Mouse (Mus musculus): ENCODE data around the gene Nudt19.
"Not testable (repeated sequence)": the region's sequence is repeated elsewhere in the genome, so short reads cannot be mapped to it uniquely, and the experiment has no call there.

Gene Nudt19

GRCm38 (mm10) chr7:35584068-35584785 is 28.1 kb upstream of the Nudt19 start:
- CTCF ChIA-PET = interaction anchor here (0.6 to 4.5 kb wide), 12 partner anchors 7 to 319 kb away, joined by 3 to 16 read pairs (median 4); no protein-coding TSS in a partner anchor
- POLR2A ChIA-PET = interaction anchor here in 3 of 4 experiments (0.6 to 7.7 kb wide), 32 partner anchors 9 to 996 kb away, joined by 3 to 54 read pairs (median 6); partner anchors contain the start of genes Nudt19 (in 3 of the 3), Cep89 (in 1 of the 3), Faap24 (in 1 of the 3) and Rhpn2 (in 1 of the 3)

DNA sequence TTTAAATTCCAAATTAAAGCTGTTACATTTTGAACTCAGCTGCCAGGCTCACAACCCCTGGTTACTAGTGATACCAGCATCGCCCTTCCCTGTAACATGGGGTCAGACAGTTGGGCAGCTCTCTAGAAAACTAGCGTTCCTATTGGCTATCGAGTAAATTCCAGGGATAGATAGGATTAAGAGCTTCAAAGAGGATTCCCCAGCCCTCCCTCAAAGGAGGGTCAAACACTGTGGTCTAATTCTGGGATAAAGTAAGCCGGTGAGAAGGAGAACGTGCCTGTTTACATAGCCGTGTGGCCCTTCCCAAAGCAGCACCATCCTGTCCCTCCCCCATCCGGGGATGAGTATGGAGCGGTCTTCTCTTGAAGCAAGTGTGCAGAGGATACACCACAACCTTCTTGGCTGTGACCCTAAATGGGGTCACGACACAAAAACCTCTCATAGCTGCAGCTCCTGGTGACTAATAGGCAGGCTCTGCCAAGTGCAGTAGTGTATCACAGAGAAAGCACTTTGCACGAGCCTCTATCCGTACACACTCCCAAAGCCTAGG is 27.4 kb upstream of the Nudt19 start:
- ChIA-PET POLR2A (interaction anchor here in 2 of 4 experiments (0.6 to 7.7 kb wide), 15 partner anchors 9 to 249 kb away, joined by 3 to 54 read pairs (median 4); partner anchors contain the start of gene Nudt19 (in 2 of the 2)), CTCF (interaction anchor here (0.6 to 4.5 kb wide), 13 partner anchors 8 to 319 kb away, joined by 3 to 12 read pairs (median 4); partner anchors contain the start of genes Nudt19 (in 1 of the 4) and Rhpn2 (in 1 of the 4))

DNA sequence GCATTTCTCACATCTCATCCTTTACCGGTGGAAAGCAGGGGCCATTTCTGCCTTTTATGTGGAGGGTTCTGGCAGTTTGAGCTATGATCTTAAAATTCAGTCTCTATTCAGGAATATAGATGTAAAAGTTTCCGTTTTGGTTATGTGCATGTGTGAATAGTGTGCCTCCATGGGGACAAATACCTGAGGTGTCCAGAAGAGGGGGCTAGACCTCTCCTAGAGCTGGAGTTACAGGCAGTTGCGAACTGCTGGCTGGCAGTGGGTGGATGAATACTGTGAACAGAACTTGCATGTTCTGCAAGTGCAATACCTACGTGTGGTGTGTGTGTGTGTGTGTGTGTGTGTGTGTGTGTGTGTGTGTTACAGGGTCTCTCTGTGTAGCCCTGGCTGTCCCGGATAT is 26.6 kb upstream of the Nudt19 start:
- ChIA-PET CTCF (interaction anchor here (0.5 to 2.0 kb wide), 25 partner anchors 9 to 1170 kb away, joined by 3 to 10 read pairs (median 4); partner anchors contain the start of genes Nudt19 (in 1 of the 4), Rhpn2 (in 1 of the 4) and Tdrd12 (in 1 of the 4)), POLR2A (interaction anchor here in 3 of 4 experiments (0.6 to 7.7 kb wide), 15 partner anchors 8 to 437 kb away, joined by 3 to 54 read pairs (median 4); partner anchors contain the start of gene Nudt19 (in 2 of the 3))

DNA sequence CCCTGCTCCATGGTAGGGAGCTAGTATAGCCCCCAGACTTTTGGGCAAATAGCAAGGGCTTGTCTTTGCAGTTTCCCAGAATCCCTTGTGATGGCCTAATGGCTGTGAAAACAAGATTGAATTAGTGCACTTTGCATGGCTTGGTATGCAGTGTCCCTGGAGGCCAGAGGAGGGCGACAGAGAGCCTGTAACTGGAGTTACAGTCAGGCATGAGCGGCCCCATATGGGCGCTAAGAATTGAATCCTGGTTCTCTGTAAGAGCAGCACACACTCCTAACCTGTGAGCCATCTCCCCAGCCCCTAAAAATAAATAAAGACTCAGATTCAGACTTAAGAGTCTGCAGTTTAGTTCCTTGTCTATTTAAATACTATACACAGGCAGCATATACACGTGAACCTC is 23.7 kb upstream of the Nudt19 start:
- POLR2A ChIA-PET = interaction anchor here in 3 of 4 experiments (0.6 to 0.9 kb wide), 4 partner anchors 11 to 489 kb away, joined by 3 to 4 read pairs (median 3); no protein-coding TSS in a partner anchor
- CTCF ChIA-PET = interaction anchor here (0.6 to 1.8 kb wide), 15 partner anchors 11 to 197 kb away, joined by 3 to 5 read pairs (median 3); partner anchors contain the start of genes Cep89 (in 1 of the 4) and Faap24 (in 1 of the 4)

GRCm38 (mm10) chr7:35570883-35571282 is 14.8 kb upstream of the Nudt19 start:
- ChIA-PET CTCF (interaction anchor here in 1 of 4 experiments (0.6 kb wide), 1 partner anchor 1853 kb away, joined by 3 read pairs; no protein-coding TSS in a partner anchor), POLR2A (interaction anchor here in 1 of 4 experiments (1.3 kb wide), 1 partner anchor 13 kb away, joined by 3 read pairs; no protein-coding TSS in a partner anchor)

DNA sequence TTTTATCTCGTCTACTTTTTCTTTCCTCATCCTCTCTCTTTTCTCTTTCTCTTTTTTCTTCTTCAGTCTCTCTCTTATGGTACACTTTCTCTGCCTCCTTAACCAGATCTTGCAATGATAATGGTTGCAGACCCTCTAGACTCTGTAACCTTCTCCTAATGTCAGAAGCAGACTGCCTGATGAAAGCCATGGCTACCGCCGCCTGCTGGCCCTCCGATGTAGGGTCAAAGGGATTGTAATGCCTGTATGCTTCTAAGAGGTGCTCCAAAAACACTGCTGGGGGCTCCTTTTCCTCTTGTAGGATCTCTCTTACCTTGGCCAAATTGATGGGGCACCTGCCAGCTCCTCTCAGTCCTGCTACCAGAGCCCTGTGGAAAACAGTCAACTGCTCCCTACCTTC is 13.6 kb upstream of the Nudt19 start:
- POLR2A ChIA-PET = not testable (repeated sequence)
- CTCF ChIA-PET = interaction anchor here in 1 of 4 experiments (0.6 to 0.7 kb wide), 2 partner anchors 89 to 310 kb away, joined by 6 to 10 read pairs; no protein-coding TSS in a partner anchor

DNA sequence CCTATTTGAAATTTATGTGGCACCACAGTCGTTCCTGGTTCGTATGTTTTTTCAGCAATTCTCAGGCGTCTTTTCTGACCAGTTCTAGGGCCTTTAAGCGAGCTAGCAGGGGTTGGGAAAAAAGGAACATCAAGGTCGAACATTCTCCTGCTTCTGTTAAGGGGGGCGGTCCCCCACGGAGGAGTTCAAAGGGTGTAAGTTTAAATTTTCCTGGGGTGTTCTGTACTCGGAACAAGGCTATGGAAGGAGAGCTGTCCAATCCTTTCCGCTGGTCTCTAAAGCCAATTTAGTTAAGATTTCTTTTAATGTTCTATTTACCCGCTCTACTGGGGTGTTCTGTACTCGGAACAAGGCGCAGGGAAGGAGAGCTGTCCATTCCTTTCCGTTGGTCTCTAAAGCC is 9.9 kb upstream of the Nudt19 start:
- ChIA-PET CTCF (interaction anchor here in 2 of 4 experiments (0.6 to 1.2 kb wide), 2 partner anchors 16 to 307 kb away, joined by 3 to 6 read pairs; no protein-coding TSS in a partner anchor), POLR2A (interaction anchor here in 1 of 4 experiments (1.1 kb wide), 1 partner anchor 10 kb away, joined by 3 read pairs; no protein-coding TSS in a partner anchor)

DNA sequence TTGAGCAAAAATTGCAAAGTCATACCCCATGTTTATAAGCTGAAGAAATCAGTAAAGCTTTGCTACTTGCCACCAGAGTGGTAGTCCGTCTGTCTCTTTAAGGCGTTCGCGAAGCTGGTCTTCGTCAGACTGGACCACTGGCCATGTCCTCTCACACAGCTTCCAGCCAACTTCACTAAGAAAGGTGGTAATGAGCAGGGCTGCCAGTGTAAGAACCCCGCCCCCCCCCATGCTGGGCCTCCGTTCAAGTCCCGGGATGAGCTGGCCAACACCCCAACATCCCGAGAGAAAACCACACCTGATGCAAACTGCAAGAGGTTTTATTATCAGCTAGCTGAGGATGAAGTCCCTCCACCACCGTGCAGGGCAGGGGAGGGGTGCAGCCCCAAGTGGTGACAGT is 8.8 kb upstream of the Nudt19 start:
- ChIA-PET CTCF (interaction anchor here in 2 of 4 experiments (0.7 to 1.0 kb wide), 2 partner anchors 17 to 69 kb away, joined by 3 read pairs; no protein-coding TSS in a partner anchor), POLR2A (interaction anchor here in 1 of 4 experiments (0.8 kb wide), 1 partner anchor 11 kb away, joined by 4 read pairs; no protein-coding TSS in a partner anchor)

GRCm38 (mm10) chr7:35564067-35564865 is 8.2 kb upstream of the Nudt19 start:
- ChIA-PET POLR2A (interaction anchor here in 2 of 4 experiments (0.8 to 1.7 kb wide), 2 partner anchors 11 to 22 kb away, joined by 4 to 5 read pairs; partner anchors contain the start of genes Ankrd27 (in 1 of the 2) and Rgs9bp (in 1 of the 2)), CTCF (interaction anchor here in 1 of 4 experiments (1.0 kb wide), 1 partner anchor 17 kb away, joined by 3 read pairs; no protein-coding TSS in a partner anchor)

DNA sequence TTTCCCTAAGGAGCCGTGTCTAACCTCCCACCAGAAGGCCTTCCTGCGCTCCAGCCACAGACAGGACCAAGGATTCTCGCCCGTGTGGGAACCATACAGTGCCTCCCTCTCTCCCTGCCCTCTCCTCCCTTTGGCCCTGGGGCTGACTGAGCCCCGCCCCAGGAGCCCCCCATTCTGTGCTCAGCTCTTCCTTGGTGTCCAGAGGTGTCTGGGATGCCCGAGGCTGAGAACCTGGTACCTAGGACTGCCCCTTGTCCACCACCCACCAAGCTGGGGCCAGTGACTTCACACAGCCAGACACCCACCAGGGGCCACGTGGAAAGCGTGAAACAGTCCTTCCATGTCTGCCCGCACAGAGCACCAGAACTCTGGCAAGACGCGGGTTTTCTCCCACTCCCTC is 7.0 kb upstream of the Nudt19 start:
- CTCF ChIA-PET = no interaction called here
- POLR2A ChIA-PET = interaction anchor here in 1 of 4 experiments (0.6 to 1.7 kb wide), 3 partner anchors 21 to 134 kb away, joined by 3 to 5 read pairs (median 3); partner anchors contain the start of genes Ankrd27 and Rgs9bp

DNA sequence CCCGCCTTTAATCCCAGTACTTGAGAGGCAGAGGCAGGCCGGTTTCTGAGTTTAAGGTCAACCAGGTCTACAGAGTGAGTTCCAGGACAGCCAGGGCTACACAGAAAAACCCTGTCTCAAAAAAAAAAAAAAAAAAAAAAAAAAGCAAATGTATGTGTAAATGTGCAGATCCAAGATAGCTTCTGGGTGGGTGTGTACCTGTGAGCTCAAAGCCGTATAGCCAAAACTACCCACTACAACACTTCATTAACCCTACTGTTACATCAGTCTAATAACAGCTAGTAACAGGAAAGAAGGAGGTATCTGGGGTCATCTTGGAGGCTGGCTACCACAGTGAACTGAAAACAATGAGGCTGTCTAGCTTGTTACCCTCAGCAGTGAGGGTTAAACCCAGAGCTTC is 3.7 kb upstream of the Nudt19 start:
- POLR2A ChIA-PET = interaction anchor here in 2 of 4 experiments (0.6 to 0.8 kb wide), 3 partner anchors 14 to 89 kb away, joined by 3 to 4 read pairs (median 4); no protein-coding TSS in a partner anchor

DNA sequence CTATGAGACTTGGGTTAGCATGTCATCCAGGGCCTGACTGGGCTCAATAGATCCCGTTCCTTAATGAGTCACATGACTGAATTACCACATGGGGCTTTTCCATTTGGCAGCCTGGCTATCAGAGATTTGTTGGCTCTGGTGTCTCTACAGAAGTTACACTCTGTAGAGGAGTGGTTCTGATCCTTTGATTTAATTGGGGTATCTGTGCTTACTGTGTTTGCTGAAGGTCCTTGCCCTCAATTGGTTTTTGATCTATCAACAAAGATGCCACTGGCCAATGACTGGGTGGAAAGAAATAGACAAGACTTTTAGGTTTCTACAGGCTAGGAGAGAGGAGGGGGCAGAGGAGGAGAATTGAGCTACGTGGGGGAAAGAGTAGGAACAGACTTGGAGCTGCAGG is 2.6 kb upstream of the Nudt19 start:
- ChIA-PET CTCF (interaction anchor here in 1 of 4 experiments (0.9 to 1.5 kb wide), 2 partner anchors 13 to 22 kb away, joined by 3 to 4 read pairs; no protein-coding TSS in a partner anchor), POLR2A (interaction anchor here in 1 of 4 experiments (1.0 kb wide), 1 partner anchor 27 kb away, joined by 4 read pairs; the partner anchor contains the start of genes Ankrd27 and Rgs9bp)

More for the DNA sequence above, 3.7 kb upstream of the Nudt19 start:
- CTCF ChIA-PET = interaction anchor here in 1 of 4 experiments (0.6 kb wide), 2 partner anchors 770 to 1361 kb away, joined by 7 to 11 read pairs; no protein-coding TSS in a partner anchor

GRCm38 (mm10) chr7:35557577-35557976 is 1.5 kb upstream of the Nudt19 start:
- CTCF ChIA-PET = no interaction called here
- POLR2A ChIA-PET = interaction anchor here in 2 of 4 experiments (0.8 to 7.8 kb wide), 3 partner anchors 11 to 28 kb away, joined by 3 to 54 read pairs (median 3); partner anchors contain the start of genes Ankrd27 (in 2 of the 2) and Rgs9bp (in 2 of the 2)

- ChIA-PET POLR2A (interaction anchor here in 2 of 4 experiments (0.7 to 7.8 kb wide), 6 partner anchors 11 to 49 kb away, joined by 3 to 54 read pairs (median 4); partner anchors contain the start of genes Ankrd27 (in 2 of the 2) and Rgs9bp (in 2 of the 2)), CTCF (no interaction called here)
These were observed 801 bp upstream of the Nudt19 start for GRCm38 (mm10) chr7:35556905-35557304.

DNA sequence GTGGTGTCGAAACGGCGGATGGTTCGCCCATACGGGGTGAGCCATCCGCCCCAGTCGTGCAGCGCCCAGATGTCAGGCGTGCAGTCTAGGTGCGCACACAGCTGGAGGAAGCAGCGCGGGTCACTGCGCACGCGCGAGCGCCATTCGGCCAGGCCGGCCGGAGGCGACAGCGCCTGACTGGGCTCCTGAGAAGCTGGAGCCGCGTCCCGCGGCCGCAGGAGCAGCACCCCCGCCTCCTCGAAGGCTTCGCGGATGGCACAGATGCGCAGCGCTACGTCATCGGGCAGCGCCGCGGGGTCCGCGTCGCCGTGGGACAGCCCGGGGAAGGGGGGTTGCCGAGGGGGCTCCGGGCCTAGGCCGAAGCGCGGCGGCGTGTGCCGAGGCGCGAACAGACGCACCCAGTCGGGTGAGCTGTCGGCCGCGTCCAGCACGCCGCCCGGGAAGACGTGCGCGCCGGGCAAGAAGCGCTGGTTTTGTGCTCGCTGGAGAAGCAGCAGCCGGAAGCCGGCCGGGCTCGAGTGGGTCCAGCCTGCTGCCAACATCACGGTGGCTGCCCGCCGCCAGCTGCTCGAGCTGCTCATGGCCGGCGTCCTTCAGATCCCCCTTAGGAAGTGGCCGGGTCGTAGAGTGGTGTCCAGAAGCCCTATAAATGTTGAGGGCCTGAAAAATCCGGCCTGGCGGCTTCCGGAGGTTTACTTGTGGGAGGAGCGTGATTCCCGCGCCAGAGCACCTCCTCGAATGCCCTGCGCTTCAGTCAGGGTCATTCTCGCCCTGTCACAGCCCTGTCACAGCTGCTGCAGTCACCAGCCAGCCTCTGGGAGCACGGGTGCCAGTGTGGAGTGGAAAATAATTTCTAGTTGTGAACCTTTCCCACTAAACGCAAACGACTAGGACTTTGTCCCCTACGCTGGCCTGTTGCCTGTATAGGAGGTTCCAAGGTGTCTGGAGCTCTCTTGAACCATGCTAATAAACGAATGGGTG is 590 bp downstream of the Nudt19 start:
- CTCF ChIA-PET = interaction anchor here in 3 of 4 experiments (0.5 to 3.2 kb wide), 8 partner anchors 10 to 954 kb away, joined by 3 to 16 read pairs (median 4); partner anchors contain the start of gene Rgs9bp (in 1 of the 3)
- POLR2A ChIA-PET = interaction anchor here (0.5 to 7.8 kb wide), 34 partner anchors 9 to 1220 kb away, joined by 3 to 54 read pairs (median 3); partner anchors contain the start of genes Ankrd27 (in 3 of the 4), Rgs9bp (in 2 of the 4), Rhpn2 (in 1 of the 4) and Slc7a9 (in 1 of the 4)

Measured in embryonic stem cell, embryonic (primary cell).